Mouse (Mus musculus) embryonic facial prominence, embryonic 11.5 days (tissue): ENCODE measurements at regions not wholly inside any gene's neighbourhood (a gene's known extent, or its start where the extent isn't known, plus 50 kb on each side); places are given as distances from the start of the nearest gene placed in this dataset.
A peak's percentile ranks its signal among the peaks of the same experiment; 100 is the strongest.

Experiments
- ATAC-seq: fragments of 200-750 bp; cut with Nextera tagmentation; replicated peaks from 2 replicates; pipeline ENCODE4 v1.8.0; 2017; ENCODE audit warnings: low read depth; ENCODE audit not compliant: insufficient number of reproducible peaks, low FRiP score, low TSS enrichment
- DNase-seq: peaks from one replicate; pipeline ENCODE4 v3.0.0-alpha.2; 2015; ENCODE audit warnings: low spot score
- H3K27ac ChIP-seq: fragments of 300-500 bp; sonication (generic); replicated peaks from 2 replicates; pipeline ENCODE4 v1.5.1; 2014; ENCODE audit warnings: mild to moderate bottlenecking, low read depth, low read length, control low read depth
- H3K27me3 ChIP-seq: fragments of 300-500 bp; sonication (generic); 2 replicates; pipeline ENCODE4 v1.6.1; 2014; ENCODE audit warnings: mild to moderate bottlenecking, low read length, moderate library complexity, mixed read lengths; ENCODE audit not compliant: control insufficient read depth, insufficient read depth
- H3K36me3 ChIP-seq: fragments of 300-500 bp; sonication (generic); replicated peaks from 2 replicates; pipeline ENCODE4 v1.6.1; 2014; ENCODE audit warnings: low read depth, mild to moderate bottlenecking, low read length, moderate library complexity, mixed read lengths; ENCODE audit not compliant: control insufficient read depth, insufficient read depth
- H3K4me1 ChIP-seq: fragments of 300-500 bp; sonication (generic); 2 replicates; pipeline ENCODE4 v1.6.1; 2014; ENCODE audit warnings: low read length, mixed read lengths; ENCODE audit not compliant: control insufficient read depth, insufficient read depth
- H3K4me2 ChIP-seq: fragments of 300-500 bp; sonication (generic); 2 replicates; pipeline ENCODE4 v1.6.1; 2014; ENCODE audit warnings: low read depth, mild to moderate bottlenecking, control low read depth, low read length, moderate library complexity
- H3K4me3 ChIP-seq: fragments of 300-500 bp; sonication (generic); 2 replicates; pipeline ENCODE4 v1.5.1; 2014; ENCODE audit warnings: low read depth, low read length, control low read depth
- H3K9ac ChIP-seq: fragments of 300-500 bp; sonication (generic); replicated peaks from 2 replicates; pipeline ENCODE4 v1.6.1; 2014; ENCODE audit warnings: mild to moderate bottlenecking, control low read depth, low read length
- H3K9me3 ChIP-seq: fragments of 300-500 bp; sonication (generic); replicated peaks from 2 replicates; pipeline ENCODE4 v1.6.1; 2016; ENCODE audit warnings: mild to moderate bottlenecking, low read length, inconsistent platforms, mixed read lengths; ENCODE audit not compliant: control insufficient read depth
- WGBS: fragments of 180-500 bp; shearing (Covaris S2); extraction: QIAGEN DNeasy Blood & Tissue Kit; methylation state at CpG from one replicate; pipeline ENCODE4 v1.1.7; 2014; 5-methylcytosine and 5-hydroxymethylcytosine counted together

- Histone ChIP-seq H3K4me3 (no peak overlapping the region), H3K4me1 (no peaks in the 10 kb centered on the region), H3K4me2 (no peak overlapping the region), H3K9me3 (no peaks in the 10 kb centered on the region), H3K36me3 (no peaks in the 10 kb centered on the region), H3K27ac (no peak overlapping the region), H3K27me3 (no peaks in the 10 kb centered on the region), H3K9ac (no peak overlapping the region)
- no peak for DNase-seq
- 49% methylated on average over 10 of the region's 10 CpGs for WGBS
- no peak for ATAC-seq
Observed at GRCm38 (mm10) chr1:75844123-75844522, 298.1 kb downstream of the Slc4a3 start.

- Histone ChIP-seq H3K36me3 (no peaks in the 10 kb centered on the region), H3K9me3 (no peaks in the 10 kb centered on the region), H3K4me1 (no peaks in the 10 kb centered on the region), H3K9ac (no peak overlapping the region), H3K4me2 (no peak overlapping the region), H3K27me3 (no peaks in the 10 kb centered on the region), H3K27ac (no peak overlapping the region), H3K4me3 (no peak overlapping the region)
- WGBS, result 53% methylated on average over 4 of the region's 4 CpGs
- no peak for DNase-seq
- ATAC-seq, result no peak
Observed at GRCm38 (mm10) chr1:75844529-75844928, 298.5 kb downstream of the Slc4a3 start.

GRCm38 (mm10) chr1:75844981-75845380, 298.9 kb downstream of the Slc4a3 start:
- no peaks in the 10 kb centered on the region for H3K9me3 ChIP-seq
- ATAC-seq (0 out of 2 replicates have a peak, but pooled peaks have one; percentile 39), DNase-seq (peak; percentile 37)
- H3K4me3 ChIP-seq, result no peak overlapping the region
- 32% methylated on average over 7 of the region's 7 CpGs for WGBS
- H3K36me3 ChIP-seq, result no peaks in the 10 kb centered on the region
- 0 out of 2 replicates have a peak overlapping the region, but pooled peaks have one; percentile 16 for H3K27ac ChIP-seq
- H3K4me2 ChIP-seq, result no peak overlapping the region
- no peak overlapping the region for H3K9ac ChIP-seq
- H3K4me1 ChIP-seq, result no peaks in the 10 kb centered on the region
- no peaks in the 10 kb centered on the region for H3K27me3 ChIP-seq

- no peaks in the 10 kb centered on the region for H3K27me3 ChIP-seq
- H3K9ac ChIP-seq, result no peak overlapping the region
- no peak for ATAC-seq
- no peak overlapping the region for H3K4me2 ChIP-seq
- no peak for DNase-seq
- WGBS, result 80% methylated on average over 4 of the region's 4 CpGs
- no peak overlapping the region for H3K4me3 ChIP-seq
- H3K4me1 ChIP-seq, result no peaks in the 10 kb centered on the region
- H3K9me3 ChIP-seq, result no peaks in the 10 kb centered on the region
- H3K27ac ChIP-seq, result no peak overlapping the region
- no peaks in the 10 kb centered on the region for H3K36me3 ChIP-seq
Observed at GRCm38 (mm10) chr1:75845771-75846535, 299.9 kb downstream of the Slc4a3 start.

- Histone ChIP-seq H3K4me1 (no peaks in the 10 kb centered on the region), H3K9ac (no peak overlapping the region), H3K9me3 (no peaks in the 10 kb centered on the region), H3K4me3 (no peak overlapping the region), H3K27ac (no peak overlapping the region), H3K27me3 (no peaks in the 10 kb centered on the region), H3K36me3 (no peaks in the 10 kb centered on the region), H3K4me2 (no peak overlapping the region)
- ATAC-seq (no peak), DNase-seq (no peak)
- WGBS, result 45% methylated on average over 3 of the region's 3 CpGs
Observed at GRCm38 (mm10) chr1:75847681-75848080, 301.6 kb downstream of the Slc4a3 start.

GRCm38 (mm10) chr1:75848436-75848835, 302.4 kb downstream of the Slc4a3 start:
- Histone ChIP-seq H3K36me3 (no peaks in the 10 kb centered on the region), H3K4me3 (no peak overlapping the region), H3K9me3 (no peaks in the 10 kb centered on the region), H3K27me3 (no peaks in the 10 kb centered on the region), H3K9ac (no peak overlapping the region), H3K4me2 (no peak overlapping the region), H3K4me1 (no peaks in the 10 kb centered on the region), H3K27ac (no peak overlapping the region)
- ATAC-seq (no peak), DNase-seq (no peak)
- 77% methylated on average over 4 of the region's 4 CpGs for WGBS

GRCm38 (mm10) chr1:75850131-75850530, 304.1 kb downstream of the Slc4a3 start:
- Histone ChIP-seq H3K36me3 (no peaks in the 10 kb centered on the region), H3K9me3 (no peaks in the 10 kb centered on the region), H3K27ac (no peak overlapping the region), H3K4me2 (no peak overlapping the region), H3K27me3 (no peaks in the 10 kb centered on the region), H3K4me1 (no peaks in the 10 kb centered on the region), H3K9ac (no peak overlapping the region), H3K4me3 (no peak overlapping the region)
- no peak for ATAC-seq
- WGBS, result 94% methylated on average over 4 of the region's 4 CpGs
- no peak for DNase-seq

- Histone ChIP-seq H3K4me2 (no peak overlapping the region), H3K36me3 (no peaks in the 10 kb centered on the region), H3K4me3 (no peak overlapping the region), H3K27ac (no peak overlapping the region), H3K27me3 (no peaks in the 10 kb centered on the region), H3K4me1 (no peaks in the 10 kb centered on the region), H3K9me3 (no peaks in the 10 kb centered on the region), H3K9ac (no peak overlapping the region)
- ATAC-seq (no peak), DNase-seq (no peak)
- 86% methylated on average over 7 of the region's 7 CpGs for WGBS
Observed at GRCm38 (mm10) chr1:75858551-75859255, 312.6 kb downstream of the Slc4a3 start.
